Mouse (Mus musculus) MEL (cell line): ENCODE data around the gene Gatc. TPM values are rescaled to one million over a fixed set of nuclear protein-coding genes. Genes with fewer than 3 reads are reported as not detected.
A peak's percentile ranks its signal among the peaks of the same experiment; 100 is the strongest.

Experiments used
- DNase-seq: peaks from one replicate; pipeline ENCODE4 v3.0.0; 2011; ENCODE audit warnings: low read depth, low spot score
- H3K27ac ChIP-seq: 2 replicates; pipeline ENCODE4 v1.5.1; 2012; ENCODE audit warnings: low read depth, mild to moderate bottlenecking, control low read depth, low read length, moderate library complexity; ENCODE audit not compliant: control insufficient read depth
- H3K27me3 ChIP-seq, 2 experiments: fragments of 150-350 bp in 1 of 2; sonication (generic) in 1 of 2; 2 replicates each; pipeline ENCODE4 v1.6.1; 2012; ENCODE audit warnings: low read length in 2 of 2, mild to moderate bottlenecking in 2 of 2, improper control_type of control experiment in 1 of 2, moderate library complexity in 1 of 2; ENCODE audit not compliant: insufficient read depth in 2 of 2, control insufficient read depth in 1 of 2
- H3K36me3 ChIP-seq, 2 experiments: 2 replicates each; pipeline ENCODE4 v1.6.1; 2012 to 2014; ENCODE audit warnings: low read length in 2 of 2, improper control_type of control experiment in 1 of 2, inconsistent platforms in 1 of 2, mild to moderate bottlenecking in 1 of 2; ENCODE audit not compliant: insufficient read depth in 2 of 2, control insufficient read depth in 1 of 2
- H3K4me1 ChIP-seq, 2 experiments: fragments of 150-350 bp in 1 of 2; sonication (generic) in 1 of 2; 2 replicates each; pipeline ENCODE4 v1.6.1; 2012; ENCODE audit warnings: low read length in 2 of 2, improper control_type of control experiment in 1 of 2, mild to moderate bottlenecking in 1 of 2; ENCODE audit not compliant: insufficient read depth in 2 of 2, control insufficient read depth in 1 of 2
- H3K4me3 ChIP-seq, 2 experiments: fragments of 150-350 bp in 1 of 2; sonication (generic) in 1 of 2; 2 replicates each; pipeline ENCODE4 v1.5.1; 2012; ENCODE audit warnings: low read depth in 2 of 2, low read length in 2 of 2, mild to moderate bottlenecking in 2 of 2, moderate library complexity in 2 of 2, control low read depth in 1 of 2, improper control_type of control experiment in 1 of 2; ENCODE audit not compliant: control insufficient read depth in 1 of 2, insufficient read depth in 1 of 2
- H3K79me2 ChIP-seq: 2 replicates; pipeline ENCODE4 v1.6.1; 2012; ENCODE audit warnings: mild to moderate bottlenecking, low read length, moderate library complexity; ENCODE audit not compliant: control insufficient read depth, poor library complexity, insufficient read depth
- H3K9ac ChIP-seq: 2 replicates; pipeline ENCODE4 v1.6.1; 2012; ENCODE audit warnings: low read depth, mild to moderate bottlenecking, control low read depth, low read length, moderate library complexity; ENCODE audit not compliant: control insufficient read depth, poor library complexity, severe bottlenecking
- H3K9me3 ChIP-seq: fragments of 150-350 bp; sonication (generic); replicated peaks from 2 replicates; pipeline ENCODE4 v1.6.1; 2012; ENCODE audit warnings: mild to moderate bottlenecking, low read length, improper control_type of control experiment, moderate library complexity; ENCODE audit not compliant: insufficient read depth
- BHLHE40 ChIP-seq: IDR thresholded peaks from 2 replicates; pipeline ENCODE4 v1.6.1; 2012; ENCODE audit warnings: low read depth, mild to moderate bottlenecking, inconsistent platforms, low read length, improper control_type of control experiment, borderline replicate concordance
- CHD1 ChIP-seq: IDR thresholded peaks from 2 replicates; pipeline ENCODE4 v1.6.1; 2012; ENCODE audit warnings: low read depth, mild to moderate bottlenecking, inconsistent platforms, low read length, improper control_type of control experiment
- CTCF ChIP-seq, 3 experiments: IDR thresholded peaks in 2 of 3; conservative IDR thresholded peaks in 1 of 3; 2 replicates each; pipeline ENCODE4 v1.5.1; 2011 to 2012; ENCODE audit warnings: low read length in 3 of 3, low read depth in 2 of 3, mild to moderate bottlenecking in 2 of 3, improper control_type of control experiment in 1 of 3, inconsistent platforms in 1 of 3, mixed read lengths in 1 of 3, moderate library complexity in 1 of 3; ENCODE audit not compliant: control insufficient read depth in 1 of 3, insufficient read depth in 1 of 3, poor library complexity in 1 of 3, severe bottlenecking in 1 of 3
- E2F4 ChIP-seq: IDR thresholded peaks from 2 replicates; pipeline ENCODE4 v1.6.1; 2011; ENCODE audit warnings: low read depth, low read length, improper control_type of control experiment, borderline replicate concordance
- EP300 ChIP-seq, 2 experiments: IDR thresholded peaks; 2 replicates each; pipeline ENCODE4 v1.6.1; 2011; ENCODE audit warnings: improper control_type of control experiment in 2 of 2, low read length in 2 of 2, low read depth in 1 of 2, mild to moderate bottlenecking in 1 of 2
- HCFC1 ChIP-seq: IDR thresholded peaks from 2 replicates; pipeline ENCODE4 v1.6.1; 2012; ENCODE audit warnings: low read depth, mild to moderate bottlenecking, inconsistent platforms, low read length, improper control_type of control experiment, moderate library complexity
- MAX ChIP-seq: IDR thresholded peaks from 2 replicates; pipeline ENCODE4 v1.6.1; 2011; ENCODE audit warnings: low read length, improper control_type of control experiment
- MEF2A ChIP-seq: IDR thresholded peaks from 2 replicates; pipeline ENCODE4 v1.6.1; 2014; ENCODE audit warnings: low read depth, mild to moderate bottlenecking, inconsistent platforms, low read length, improper control_type of control experiment; ENCODE audit not compliant: poor library complexity, insufficient replicate concordance, severe bottlenecking; ENCODE audit errors: extremely low read depth
- MYC ChIP-seq: IDR thresholded peaks from 2 replicates; pipeline ENCODE4 v1.6.1; 2011; ENCODE audit warnings: low read depth, mild to moderate bottlenecking, low read length, improper control_type of control experiment, moderate library complexity
- NELFE ChIP-seq: IDR thresholded peaks from 2 replicates; pipeline ENCODE4 v1.6.1; 2011; ENCODE audit warnings: low read depth, low read length, improper control_type of control experiment
- RAD21 ChIP-seq: IDR thresholded peaks from 2 replicates; pipeline ENCODE4 v1.6.1; 2011; ENCODE audit warnings: mild to moderate bottlenecking, low read depth, low read length, improper control_type of control experiment
- SIN3A ChIP-seq: IDR thresholded peaks from 2 replicates; pipeline ENCODE4 v1.6.1; 2012; ENCODE audit warnings: low read length, improper control_type of control experiment, inconsistent platforms
- SMC3 ChIP-seq: IDR thresholded peaks from 2 replicates; pipeline ENCODE4 v1.6.1; 2011; ENCODE audit warnings: low read depth, low read length, improper control_type of control experiment
- ZMIZ1 ChIP-seq: IDR thresholded peaks from 2 replicates; pipeline ENCODE4 v1.6.1; 2012; ENCODE audit warnings: low read depth, mild to moderate bottlenecking, inconsistent platforms, low read length, improper control_type of control experiment, moderate library complexity
- ZNF384 ChIP-seq: IDR thresholded peaks from 2 replicates; pipeline ENCODE4 v1.6.1; 2012; ENCODE audit warnings: low read depth, mild to moderate bottlenecking, inconsistent platforms, low read length, improper control_type of control experiment
- polyA plus RNA-seq, 2 experiments: library from polyadenylated mRNA; stranded (reverse) in 1 of 2; unstranded in 1 of 2; fragments of >175 nt in 1 of 2; fragments of >200 nt in 1 of 2; gene quantifications; 2 replicates each; pipeline versions ENCODE4 v1.2.1 to v1.2.4; 2012; ENCODE audit warnings: low replicate concordance in 2 of 2, low read depth in 1 of 2; ENCODE audit not compliant: insufficient read length in 2 of 2, insufficient read depth in 1 of 2, missing spikeins in 1 of 2
- total RNA-seq: library from RNA; depleted of rRNA; stranded (reverse); fragments of 300-350 nt; gene quantifications from 2 replicates; pipeline ENCODE4 v1.2.3, GENCODE M21; 2012

The Gatc gene
- total and polyA plus RNA-seq, 3 experiments = 6.5 to 32.2 TPM; not detected in 1

GRCm38 (mm10) chr5:115375436-115375835, 34.5 kb upstream of the Gatc start:
- Histone ChIP-seq H3K79me2 (no peaks in the 10 kb centered on the region), H3K36me3 (no peaks in the 10 kb centered on the region), H3K4me3 (no peak overlapping the region), H3K9ac (no peak overlapping the region), H3K4me1 (no peaks in the 10 kb centered on the region), H3K27me3 (no peaks in the 10 kb centered on the region), H3K27ac (no peak overlapping the region), H3K9me3 (no peaks in the 10 kb centered on the region)
- TF ChIP-seq CTCF (IDR thresholded peaks at IDR 0.05 in 2 of 3, conservative IDR thresholded peaks at IDR 0.05 in 1 of 3; ENCODE audit: control insufficient read depth in 1 of 3, insufficient read depth in 1 of 3, low read depth in 2 of 3, low read length in 3 of 3, poor library complexity in 1 of 3, severe bottlenecking in 1 of 3) = peak in 2 of 3 experiments; percentile 44 to 47; a peak in 5 of 6 replicates
- no peak for TF ChIP-seq CHD1
- TF ChIP-seq SIN3A = no peak
- no peak for TF ChIP-seq MYC
- TF ChIP-seq EP300 (IDR thresholded peaks at IDR 0.05; ENCODE audit: low read depth in 1 of 2, low read length in 2 of 2) = no peak
- peak; percentile 39 for TF ChIP-seq SMC3
- no peak for TF ChIP-seq E2F4
- TF ChIP-seq MAX = no peak
- peak; percentile 22; the same call in 1 of the 2 replicates for TF ChIP-seq RAD21
- no peak for TF ChIP-seq ZMIZ1
- DNase-seq = peak; percentile 57

GRCm38 (mm10) chr5:115374204-115374820, 33.3 kb upstream of the Gatc start:
- no peaks in the 10 kb centered on the region for H3K4me1 ChIP-seq
- no peak overlapping the region for H3K9ac ChIP-seq
- H3K79me2 ChIP-seq = no peaks in the 10 kb centered on the region
- no peak for DNase-seq
- no peaks in the 10 kb centered on the region for H3K27me3 ChIP-seq
- H3K4me3 ChIP-seq = no peak overlapping the region
- no peak overlapping the region for H3K27ac ChIP-seq
- H3K36me3 ChIP-seq = no peaks in the 10 kb centered on the region
- H3K9me3 ChIP-seq = no peaks in the 10 kb centered on the region
- TF ChIP-seq MEF2A = no peak
- TF ChIP-seq HCFC1 = no peak
- peak; percentile 68 for TF ChIP-seq ZNF384
- TF ChIP-seq BHLHE40 = no peak
- no peak for TF ChIP-seq SMC3
- TF ChIP-seq ZMIZ1 = no peak
- no peak for TF ChIP-seq CHD1
- no peak for TF ChIP-seq NELFE
